Mouse (Mus musculus) ES-E14 (cell line): ENCODE measurements at regions not wholly inside any gene's neighbourhood (a gene's known extent, or its start where the extent isn't known, plus 50 kb on each side); places are given as distances from the start of the nearest gene placed in this dataset.

Experiments
- CHD2 ChIP-seq: IDR thresholded peaks from 2 replicates; pipeline ENCODE4 v1.6.1; 2014; ENCODE audit warnings: mild to moderate bottlenecking, low read depth, low read length, inconsistent platforms
- HCFC1 ChIP-seq: IDR thresholded peaks from 2 replicates; pipeline ENCODE4 v1.6.1; 2012; ENCODE audit warnings: low read length, inconsistent platforms, borderline replicate concordance; ENCODE audit not compliant: insufficient read depth
- ZC3H11A ChIP-seq: IDR thresholded peaks from 2 replicates; pipeline ENCODE4 v1.6.1; 2012; ENCODE audit warnings: low read depth, mild to moderate bottlenecking, inconsistent platforms, low read length, borderline replicate concordance

GRCm38 (mm10) chr10:95067971-95068370, 123.3 kb upstream of the Plxnc1 start:
- no peak for TF ChIP-seq HCFC1
- TF ChIP-seq ZC3H11A, result no peak
- no peak for TF ChIP-seq CHD2
